Mouse (Mus musculus): ENCODE measurements around the gene Tcf7l2. TPM values are rescaled to one million over a fixed set of nuclear protein-coding genes. Genes with fewer than 3 reads are reported as not detected.

The Tcf7l2 gene
- total and polyA plus RNA-seq, 3 experiments, result 2.3 to 16.9 (median 13.0) TPM

DNA sequence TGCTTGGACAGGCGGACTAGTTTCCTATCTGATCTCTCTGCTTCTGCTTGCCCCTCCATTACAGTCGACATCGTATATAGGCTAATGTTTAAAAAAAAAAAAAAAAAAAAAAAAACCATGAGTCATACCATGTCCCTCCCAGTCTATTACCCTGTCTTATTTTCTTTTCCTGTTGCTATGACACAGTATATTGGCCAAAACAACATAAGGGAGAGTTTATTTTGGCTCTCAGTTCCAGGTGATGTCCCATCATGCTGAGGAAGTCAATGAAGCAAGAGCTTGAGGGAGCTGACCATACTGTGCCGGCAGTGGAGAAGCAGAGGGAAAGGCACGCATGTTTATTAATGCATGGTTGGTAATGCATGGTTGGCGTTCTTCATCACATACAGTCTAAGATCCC, 215.1 kb downstream of the Tcf7l2 start:
- Histone ChIP-seq H3K4me3 (ENCODE audit: low read depth, low read length) (no peak overlapping the region), H3K36me3 (replicated peaks) (no peaks in the 10 kb centered on the region), H3K27me3 (ENCODE audit: insufficient read depth, low read length) (peaks cover 2% of the 10 kb centered on the region; the same call in 1 of the 2 replicates), H3K9me3 (replicated peaks) (peaks cover 3% of the 10 kb centered on the region), H3K4me1 (ENCODE audit: insufficient read depth, low read depth, low read length) (no peaks in the 10 kb centered on the region)
- TF ChIP-seq GATA1 (IDR thresholded peaks at IDR 0.05; ENCODE audit: borderline replicate concordance, low read length) (no peak), POLR2AphosphoS5 (IDR thresholded peaks at IDR 0.05; ENCODE audit: insufficient replicate concordance, low read depth, low read length) (no peak), CTCF (IDR thresholded peaks at IDR 0.05; ENCODE audit: low read depth, low read length) (no peak), GATA2 (IDR thresholded peaks at IDR 0.05; ENCODE audit: borderline replicate concordance, low read depth, low read length) (no peak), TAL1 (conservative IDR thresholded peaks at IDR 0.05; ENCODE audit: low read depth, low read length) (no peak)
- no peak for ATAC-seq (ENCODE audit: extremely low read depth, insufficient number of reproducible peaks, low FRiP score, poor library complexity, severe bottlenecking)
- DNase-seq (ENCODE audit: low spot score), result no peak

- Histone ChIP-seq H3K27me3 (ENCODE audit: insufficient read depth, low read length) (peaks cover 9% of the 10 kb centered on the region), H3K9me3 (replicated peaks) (0 out of 2 replicates have a peak, but pooled peaks cover under 1% of the 10 kb centered on the region), H3K4me3 (ENCODE audit: low read depth, low read length) (no peak overlapping the region), H3K36me3 (replicated peaks) (no peaks in the 10 kb centered on the region), H3K4me1 (ENCODE audit: insufficient read depth, low read depth, low read length) (no peaks in the 10 kb centered on the region)
- TF ChIP-seq TAL1 (conservative IDR thresholded peaks at IDR 0.05; ENCODE audit: low read depth, low read length) (no peak), GATA1 (IDR thresholded peaks at IDR 0.05; ENCODE audit: borderline replicate concordance, low read length) (no peak), CTCF (IDR thresholded peaks at IDR 0.05; ENCODE audit: low read depth, low read length) (no peak), GATA2 (IDR thresholded peaks at IDR 0.05; ENCODE audit: borderline replicate concordance, low read depth, low read length) (no peak), POLR2AphosphoS5 (IDR thresholded peaks at IDR 0.05; ENCODE audit: insufficient replicate concordance, low read depth, low read length) (no peak)
- DNase-seq (ENCODE audit: low spot score), result no peak
- ATAC-seq (ENCODE audit: extremely low read depth, insufficient number of reproducible peaks, low FRiP score, poor library complexity, severe bottlenecking), result no peak
Measured at GRCm38 (mm10) chr19:55964421-55964820, 222.8 kb downstream of the Tcf7l2 start.

- no peak for ATAC-seq (ENCODE audit: extremely low read depth, insufficient number of reproducible peaks, low FRiP score, poor library complexity, severe bottlenecking)
- DNase-seq (ENCODE audit: low spot score), result no peak
- Histone ChIP-seq H3K27me3 (ENCODE audit: insufficient read depth, low read length) (peaks cover 13% of the 10 kb centered on the region), H3K4me1 (ENCODE audit: insufficient read depth, low read depth, low read length) (no peaks in the 10 kb centered on the region), H3K36me3 (replicated peaks) (no peaks in the 10 kb centered on the region), H3K9me3 (replicated peaks) (peaks cover 4% of the 10 kb centered on the region), H3K4me3 (ENCODE audit: low read depth, low read length) (no peak overlapping the region)
- TF ChIP-seq POLR2AphosphoS5 (IDR thresholded peaks at IDR 0.05; ENCODE audit: insufficient replicate concordance, low read depth, low read length) (no peak), GATA2 (IDR thresholded peaks at IDR 0.05; ENCODE audit: borderline replicate concordance, low read depth, low read length) (no peak), TAL1 (conservative IDR thresholded peaks at IDR 0.05; ENCODE audit: low read depth, low read length) (no peak), CTCF (IDR thresholded peaks at IDR 0.05; ENCODE audit: low read depth, low read length) (no peak)
Measured at GRCm38 (mm10) chr19:55966066-55966465, 224.4 kb downstream of the Tcf7l2 start.

DNA sequence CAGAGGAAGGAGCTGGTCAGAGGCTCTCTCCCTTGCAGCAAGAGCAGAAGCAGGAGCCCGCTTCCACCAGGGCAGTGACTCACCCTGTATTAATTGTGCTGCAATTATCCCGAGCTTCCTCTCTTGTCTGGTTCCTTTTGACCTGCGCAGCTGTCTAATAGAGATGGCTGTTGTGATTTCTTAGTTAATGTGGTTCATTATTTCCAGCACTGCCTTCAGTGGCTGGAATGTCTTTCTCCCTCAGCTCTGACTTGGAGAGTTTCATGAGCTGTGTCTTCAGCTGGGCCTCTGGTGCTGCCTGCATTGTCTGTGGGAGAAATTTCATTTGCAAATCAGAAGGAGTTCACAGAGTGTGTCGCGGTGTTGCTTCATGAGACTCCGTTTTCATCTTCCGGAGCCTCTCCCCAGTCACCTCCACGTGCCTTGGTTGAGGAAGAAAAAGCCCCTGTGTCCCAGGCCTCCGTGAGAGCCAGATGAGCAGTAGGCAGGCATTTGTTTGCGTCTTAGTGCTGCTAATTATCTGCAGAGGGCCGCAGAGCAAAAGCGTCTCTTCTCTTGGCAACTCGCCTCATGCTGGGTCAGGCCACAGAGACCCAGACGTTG, 228.4 kb downstream of the Tcf7l2 start:
- TF ChIP-seq CTCF (IDR thresholded peaks at IDR 0.05; ENCODE audit: low read depth, low read length) (no peak), GATA2 (IDR thresholded peaks at IDR 0.05; ENCODE audit: borderline replicate concordance, low read depth, low read length) (no peak), GATA1 (IDR thresholded peaks at IDR 0.05; ENCODE audit: borderline replicate concordance, low read length) (no peak), POLR2AphosphoS5 (IDR thresholded peaks at IDR 0.05; ENCODE audit: insufficient replicate concordance, low read depth, low read length) (no peak), TAL1 (conservative IDR thresholded peaks at IDR 0.05; ENCODE audit: low read depth, low read length) (no peak)
- no peak for DNase-seq (ENCODE audit: low spot score)
- peaks cover 5% of the 10 kb centered on the region for H3K9me3 ChIP-seq (replicated peaks)
- H3K4me3 ChIP-seq (ENCODE audit: low read depth, low read length), result no peak overlapping the region
- ATAC-seq (ENCODE audit: extremely low read depth, insufficient number of reproducible peaks, low FRiP score, poor library complexity, severe bottlenecking), result no peak
- H3K27me3 ChIP-seq (ENCODE audit: insufficient read depth, low read length), result peaks cover 13% of the 10 kb centered on the region
- H3K36me3 ChIP-seq (replicated peaks), result no peaks in the 10 kb centered on the region
- no peaks in the 10 kb centered on the region for H3K4me1 ChIP-seq (ENCODE audit: insufficient read depth, low read depth, low read length)

DNA sequence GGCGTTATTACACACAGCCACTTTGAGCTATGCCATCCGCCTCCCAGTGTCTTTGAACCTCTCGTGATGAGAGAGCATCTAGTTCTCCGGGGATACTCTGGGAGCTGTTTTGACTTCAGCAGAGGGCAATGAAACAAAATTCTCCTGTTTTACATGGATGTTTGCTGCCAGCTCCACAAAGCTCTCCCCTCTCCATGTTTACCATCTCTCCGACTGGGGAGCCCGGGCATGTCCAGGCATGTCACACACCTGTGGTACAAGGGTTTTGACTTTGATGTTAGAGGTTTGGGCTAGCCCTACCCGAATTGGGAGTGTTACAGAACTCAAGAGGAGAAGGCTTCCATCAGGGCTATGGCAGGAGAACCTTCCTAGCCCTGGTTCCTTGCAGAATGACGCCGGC, 234.5 kb downstream of the Tcf7l2 start:
- TF ChIP-seq GATA2 (IDR thresholded peaks at IDR 0.05; ENCODE audit: borderline replicate concordance, low read depth, low read length), result no peak
- TF ChIP-seq CTCF (IDR thresholded peaks at IDR 0.05; ENCODE audit: low read depth, low read length), result no peak
- no peak for TF ChIP-seq POLR2AphosphoS5 (IDR thresholded peaks at IDR 0.05; ENCODE audit: insufficient replicate concordance, low read depth, low read length)
- no peak for TF ChIP-seq GATA1 (IDR thresholded peaks at IDR 0.05; ENCODE audit: borderline replicate concordance, low read length)
- no peak for TF ChIP-seq TAL1 (conservative IDR thresholded peaks at IDR 0.05; ENCODE audit: low read depth, low read length)
- no peaks in the 10 kb centered on the region for H3K4me1 ChIP-seq (ENCODE audit: insufficient read depth, low read depth, low read length)
- peaks cover 3% of the 10 kb centered on the region; the same call in 1 of the 2 replicates for H3K27me3 ChIP-seq (ENCODE audit: insufficient read depth, low read length)
- no peak for ATAC-seq (ENCODE audit: extremely low read depth, insufficient number of reproducible peaks, low FRiP score, poor library complexity, severe bottlenecking)
- peaks cover 8% of the 10 kb centered on the region for H3K9me3 ChIP-seq (replicated peaks)
- DNase-seq (ENCODE audit: low spot score), result no peak
- H3K4me3 ChIP-seq (ENCODE audit: low read depth, low read length), result no peak overlapping the region
- H3K36me3 ChIP-seq (replicated peaks), result no peaks in the 10 kb centered on the region

Data from G1E (cell line).